Mouse (Mus musculus): Measurements from ENCODE around the gene Slc12a8. TPM values are rescaled to one million over a fixed set of nuclear protein-coding genes. Genes with fewer than 3 reads are reported as not detected.
"Not testable (repeated sequence)": the region's sequence is repeated elsewhere in the genome, so short reads cannot be mapped to it uniquely, and the experiment has no call there.

The Slc12a8 gene
- total and polyA plus RNA-seq, 3 experiments = 0.49 TPM; not detected in 2

DNA sequence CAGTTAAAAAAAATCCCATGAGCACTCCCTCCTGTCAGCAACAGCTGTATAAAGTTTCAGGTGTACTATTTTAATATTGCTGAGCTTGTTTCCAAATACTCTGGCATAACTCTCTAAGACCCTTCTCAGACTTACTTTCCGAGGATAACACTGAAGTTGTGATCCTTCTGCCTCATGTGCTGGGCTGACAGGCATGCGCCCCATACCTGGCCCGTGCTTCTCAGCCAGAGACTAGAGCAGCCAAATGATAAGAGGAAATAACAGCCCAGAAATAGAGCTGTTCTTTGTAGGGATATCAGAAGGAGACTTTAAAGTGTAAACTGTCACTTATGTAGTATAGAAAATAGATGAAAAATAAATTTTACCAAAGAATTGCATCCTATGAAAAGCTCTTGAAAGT lies 34.8 kb upstream of the Slc12a8 start:
- H3K4me3 ChIP-seq (ENCODE audit: low read depth, low read length) = no peak overlapping the region
- H3K36me3 ChIP-seq (replicated peaks) = peaks cover 72% of the 10 kb centered on the region

DNA sequence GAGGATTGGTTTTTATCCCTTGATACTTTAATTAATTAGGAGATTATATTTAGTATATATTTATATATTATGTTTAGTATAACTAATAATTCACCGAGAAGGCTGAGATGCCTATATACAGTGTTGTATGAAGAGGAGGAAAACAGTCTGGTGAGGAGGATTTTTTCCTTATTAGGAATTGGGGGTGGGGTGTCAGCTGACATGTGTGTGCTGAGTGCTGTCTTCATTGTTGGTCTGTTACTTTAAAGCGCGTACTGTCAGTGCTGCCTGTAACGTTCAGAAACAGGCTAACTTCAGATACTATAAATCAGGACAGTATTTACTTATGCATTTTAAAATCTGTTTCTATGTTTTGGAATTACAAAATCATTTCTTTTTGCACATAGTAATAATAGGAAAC lies 29.4 kb upstream of the Slc12a8 start:
- ATAC-seq (ENCODE audit: extremely low read depth, insufficient number of reproducible peaks, low FRiP score, poor library complexity, severe bottlenecking) (no peak), DNase-seq (ENCODE audit: low spot score) (no peak)
- no peak overlapping the region for H3K4me3 ChIP-seq (ENCODE audit: low read depth, low read length)
- H3K9me3 ChIP-seq (replicated peaks) = no peaks in the 10 kb centered on the region
- peaks cover 83% of the 10 kb centered on the region for H3K36me3 ChIP-seq (replicated peaks)
- H3K4me1 ChIP-seq (ENCODE audit: insufficient read depth, low read depth, low read length) = no peaks in the 10 kb centered on the region
- TF ChIP-seq TAL1 (conservative IDR thresholded peaks at IDR 0.05; ENCODE audit: low read depth, low read length) (no peak), POLR2AphosphoS5 (IDR thresholded peaks at IDR 0.05; ENCODE audit: insufficient replicate concordance, low read depth, low read length) (no peak)
- no peaks in the 10 kb centered on the region for H3K27me3 ChIP-seq (ENCODE audit: insufficient read depth, low read length)

More for the DNA sequence above, 34.8 kb upstream of the Slc12a8 start:
- ATAC-seq (ENCODE audit: extremely low read depth, insufficient number of reproducible peaks, low FRiP score, poor library complexity, severe bottlenecking) (no peak), DNase-seq (ENCODE audit: low spot score) (no peak)
- Histone ChIP-seq H3K4me1 (ENCODE audit: insufficient read depth, low read depth, low read length) (no peaks in the 10 kb centered on the region), H3K27me3 (ENCODE audit: insufficient read depth, low read length) (no peaks in the 10 kb centered on the region), H3K9me3 (replicated peaks) (no peaks in the 10 kb centered on the region)
- TF ChIP-seq GATA1 (IDR thresholded peaks at IDR 0.05; ENCODE audit: borderline replicate concordance, low read length) (no peak), CTCF (IDR thresholded peaks at IDR 0.05; ENCODE audit: low read depth, low read length) (no peak), TAL1 (conservative IDR thresholded peaks at IDR 0.05; ENCODE audit: low read depth, low read length) (no peak), POLR2AphosphoS5 (IDR thresholded peaks at IDR 0.05; ENCODE audit: insufficient replicate concordance, low read depth, low read length) (no peak), GATA2 (IDR thresholded peaks at IDR 0.05; ENCODE audit: borderline replicate concordance, low read depth, low read length) (no peak)

- ATAC-seq (ENCODE audit: extremely low read depth, insufficient number of reproducible peaks, low FRiP score, poor library complexity, severe bottlenecking) (no peak), DNase-seq (ENCODE audit: low spot score) (no peak)
- H3K4me1 ChIP-seq (ENCODE audit: insufficient read depth, low read depth, low read length) = no peaks in the 10 kb centered on the region
- H3K27me3 ChIP-seq (ENCODE audit: insufficient read depth, low read length) = no peaks in the 10 kb centered on the region
- H3K4me3 ChIP-seq (ENCODE audit: low read depth, low read length) = no peak overlapping the region
- TF ChIP-seq GATA2 (IDR thresholded peaks at IDR 0.05; ENCODE audit: borderline replicate concordance, low read depth, low read length) (no peak), GATA1 (IDR thresholded peaks at IDR 0.05; ENCODE audit: borderline replicate concordance, low read length) (no peak), POLR2AphosphoS5 (IDR thresholded peaks at IDR 0.05; ENCODE audit: insufficient replicate concordance, low read depth, low read length) (no peak), CTCF (IDR thresholded peaks at IDR 0.05; ENCODE audit: low read depth, low read length) (no peak), TAL1 (conservative IDR thresholded peaks at IDR 0.05; ENCODE audit: low read depth, low read length) (no peak)
- H3K36me3 ChIP-seq (replicated peaks) = peaks cover 61% of the 10 kb centered on the region
- no peaks in the 10 kb centered on the region for H3K9me3 ChIP-seq (replicated peaks)
These were observed 22.8 kb upstream of the Slc12a8 start for GRCm38 (mm10) chr16:33494374-33494773.

DNA sequence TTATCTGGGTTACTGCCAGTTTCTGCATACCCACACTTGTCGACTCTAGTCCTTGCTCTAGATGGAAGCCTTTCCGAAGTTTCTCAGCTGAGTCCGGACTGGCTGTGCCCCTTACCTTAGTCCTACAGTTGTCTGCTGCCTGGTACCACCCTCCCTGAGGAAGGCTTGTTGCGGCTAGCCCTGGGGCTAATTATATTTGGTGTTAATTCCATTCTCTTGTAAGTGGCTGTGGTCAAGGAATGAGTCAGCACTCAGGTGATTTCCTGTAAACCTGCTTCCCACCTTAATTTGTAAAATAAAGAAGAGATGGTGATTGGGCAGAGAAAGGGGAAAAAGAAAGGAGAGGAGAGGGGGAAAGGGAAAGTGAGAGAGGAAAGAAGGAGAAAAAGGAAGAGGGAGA lies 9.0 kb upstream of the Slc12a8 start:
- no peaks in the 10 kb centered on the region for H3K9me3 ChIP-seq (replicated peaks)
- no peaks in the 10 kb centered on the region for H3K4me1 ChIP-seq (ENCODE audit: insufficient read depth, low read depth, low read length)
- ATAC-seq (ENCODE audit: extremely low read depth, insufficient number of reproducible peaks, low FRiP score, poor library complexity, severe bottlenecking) (no peak), DNase-seq (ENCODE audit: low spot score) (no peak)
- H3K36me3 ChIP-seq (replicated peaks) = peaks cover 24% of the 10 kb centered on the region
- TF ChIP-seq CTCF (IDR thresholded peaks at IDR 0.05; ENCODE audit: low read depth, low read length) = no peak
- TF ChIP-seq GATA2 (IDR thresholded peaks at IDR 0.05; ENCODE audit: borderline replicate concordance, low read depth, low read length) = no peak
- TF ChIP-seq POLR2AphosphoS5 (IDR thresholded peaks at IDR 0.05; ENCODE audit: insufficient replicate concordance, low read depth, low read length) = no peak
- TF ChIP-seq TAL1 (conservative IDR thresholded peaks at IDR 0.05; ENCODE audit: low read depth, low read length) = no peak
- TF ChIP-seq GATA1 (IDR thresholded peaks at IDR 0.05; ENCODE audit: borderline replicate concordance, low read length) = no peak
- H3K27me3 ChIP-seq (ENCODE audit: insufficient read depth, low read length) = peaks cover 9% of the 10 kb centered on the region; the same call in 1 of the 2 replicates
- no peak overlapping the region for H3K4me3 ChIP-seq (ENCODE audit: low read depth, low read length)

GRCm38 (mm10) chr16:33509231-33509630 lies 7.9 kb upstream of the Slc12a8 start:
- not testable (repeated sequence) for H3K4me3 ChIP-seq (ENCODE audit: low read depth, low read length); ATAC-seq (ENCODE audit: extremely low read depth, insufficient number of reproducible peaks, low FRiP score, poor library complexity, severe bottlenecking); H3K4me1 ChIP-seq (ENCODE audit: insufficient read depth, low read depth, low read length); DNase-seq (ENCODE audit: low spot score); H3K9me3 ChIP-seq (replicated peaks)
- H3K36me3 ChIP-seq (replicated peaks) = peaks cover 13% of the 10 kb centered on the region
- H3K27me3 ChIP-seq (ENCODE audit: insufficient read depth, low read length) = peaks cover 11% of the 10 kb centered on the region; the same call in 1 of the 2 replicates

GRCm38 (mm10) chr16:33510856-33511255 lies 6.3 kb upstream of the Slc12a8 start:
- not testable (repeated sequence) for DNase-seq (ENCODE audit: low spot score); H3K4me1 ChIP-seq (ENCODE audit: insufficient read depth, low read depth, low read length); H3K36me3 ChIP-seq (replicated peaks); H3K4me3 ChIP-seq (ENCODE audit: low read depth, low read length); ATAC-seq (ENCODE audit: extremely low read depth, insufficient number of reproducible peaks, low FRiP score, poor library complexity, severe bottlenecking); H3K9me3 ChIP-seq (replicated peaks)
- peaks cover 15% of the 10 kb centered on the region; the same call in 1 of the 2 replicates for H3K27me3 ChIP-seq (ENCODE audit: insufficient read depth, low read length)

DNA sequence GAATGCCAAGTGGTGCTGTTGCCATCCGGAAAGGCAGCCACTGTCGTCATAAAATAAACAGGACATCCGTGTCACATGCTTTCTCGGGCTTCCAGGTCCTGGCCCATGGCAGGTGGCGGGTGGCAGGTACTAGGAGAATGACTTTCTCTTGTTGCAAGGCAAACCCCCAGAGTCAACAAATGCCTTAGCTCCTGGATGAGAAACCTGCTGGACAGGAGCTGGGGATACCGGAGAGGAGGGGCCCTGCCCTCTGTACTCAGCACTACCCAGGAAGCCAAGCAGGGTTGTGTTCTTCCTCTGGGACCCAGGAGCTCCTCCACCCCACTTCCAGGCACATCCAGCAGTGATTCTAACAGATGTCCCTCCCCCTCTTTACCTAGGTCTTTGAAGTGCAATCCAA lies 4.6 kb upstream of the Slc12a8 start:
- H3K36me3 ChIP-seq (replicated peaks) = no peaks in the 10 kb centered on the region
- no peaks in the 10 kb centered on the region for H3K9me3 ChIP-seq (replicated peaks)
- no peaks in the 10 kb centered on the region for H3K4me1 ChIP-seq (ENCODE audit: insufficient read depth, low read depth, low read length)
- H3K27me3 ChIP-seq (ENCODE audit: insufficient read depth, low read length) = peaks cover 29% of the 10 kb centered on the region
- no peak overlapping the region for H3K4me3 ChIP-seq (ENCODE audit: low read depth, low read length)
- TF ChIP-seq POLR2AphosphoS5 (IDR thresholded peaks at IDR 0.05; ENCODE audit: insufficient replicate concordance, low read depth, low read length) (no peak), TAL1 (conservative IDR thresholded peaks at IDR 0.05; ENCODE audit: low read depth, low read length) (no peak), CTCF (IDR thresholded peaks at IDR 0.05; ENCODE audit: low read depth, low read length) (no peak), GATA1 (IDR thresholded peaks at IDR 0.05; ENCODE audit: borderline replicate concordance, low read length) (no peak), GATA2 (IDR thresholded peaks at IDR 0.05; ENCODE audit: borderline replicate concordance, low read depth, low read length) (no peak)
- ATAC-seq (ENCODE audit: extremely low read depth, insufficient number of reproducible peaks, low FRiP score, poor library complexity, severe bottlenecking) = no peak
- no peak for DNase-seq (ENCODE audit: low spot score)
